Mouse (Mus musculus): ENCODE measurements around the gene Cbx8.

Gene Cbx8

GRCm38 (mm10) chr11:119040600-119041324, at the start of gene Cbx8:
Gene Cbx8, minus strand, starts transcription at chr11:119040969.
- DNase-seq (ENCODE audit: low spot score), result peak; percentile 99

- peak; percentile 35 for DNase-seq (ENCODE audit: low spot score)
These were observed 49.5 kb upstream of the Cbx8 start for GRCm38 (mm10) chr11:119090076-119090960.

- peak; percentile 63 for DNase-seq (ENCODE audit: low spot score)
These were observed 48.7 kb upstream of the Cbx8 start for GRCm38 (mm10) chr11:119089235-119090075.

- DNase-seq (ENCODE audit: low spot score), result peak; percentile 68
These were observed 47.8 kb upstream of the Cbx8 start for GRCm38 (mm10) chr11:119088391-119089234.

- DNase-seq (ENCODE audit: low spot score), result peak; percentile 63
These were observed 46.7 kb upstream of the Cbx8 start for GRCm38 (mm10) chr11:119087301-119088082.

- peak; percentile 96 for DNase-seq (ENCODE audit: low spot score)
These were observed 45.6 kb upstream of the Cbx8 start, which contains the start of gene Cbx4 for GRCm38 (mm10) chr11:119086144-119086971. Gene Cbx4, minus strand, starts transcription at chr11:119086221.

- DNase-seq (ENCODE audit: low spot score), result peak; percentile 62
These were observed 44.7 kb upstream of the Cbx8 start for GRCm38 (mm10) chr11:119085279-119086062.

GRCm38 (mm10) chr11:119084446-119085278, 43.9 kb upstream of the Cbx8 start:
- DNase-seq (ENCODE audit: low spot score), result peak; percentile 19

GRCm38 (mm10) chr11:119083724-119084445, 43.1 kb upstream of the Cbx8 start:
- peak; percentile 57 for DNase-seq (ENCODE audit: low spot score)

- peak; percentile 45 for DNase-seq (ENCODE audit: low spot score)
These were observed 42.1 kb upstream of the Cbx8 start for GRCm38 (mm10) chr11:119082638-119083599.

- peak; percentile 45 for DNase-seq (ENCODE audit: low spot score)
These were observed 41.3 kb upstream of the Cbx8 start for GRCm38 (mm10) chr11:119081839-119082637.

- no peak for DNase-seq (ENCODE audit: low spot score)
These were observed 40.5 kb upstream of the Cbx8 start for GRCm38 (mm10) chr11:119081148-119081838.

GRCm38 (mm10) chr11:119080461-119081147, 39.8 kb upstream of the Cbx8 start:
- DNase-seq (ENCODE audit: low spot score), result no peak

- no peak for DNase-seq (ENCODE audit: low spot score)
These were observed 38.7 kb upstream of the Cbx8 start for GRCm38 (mm10) chr11:119079445-119079837.
